Mouse (Mus musculus) monocyte, adult 5-6 weeks (primary cell): ENCODE results near the gene Tmem217. TPM values are rescaled to one million over a fixed set of nuclear protein-coding genes. Genes with fewer than 3 reads are reported as not detected.
"Not testable (repeated sequence)": the region's sequence is repeated elsewhere in the genome, so short reads cannot be mapped to it uniquely, and the experiment has no call there.

Source experiments
- ATAC-seq: fragments of 153-309, 156-312 bp; replicated peaks from 2 replicates; pipeline ENCODE4 v1.8.0; 2017; ENCODE audit warnings: mild to moderate bottlenecking; ENCODE audit not compliant: low TSS enrichment, insufficient number of reproducible peaks, severe bottlenecking, poor library complexity, low FRiP score
- total RNA-seq: library from RNA; stranded (forward); fragments of 200-1000, 200-491, 200-594 nt; gene quantifications from 3 replicates; pipeline ENCODE4 v1.2.3, GENCODE M21; 2017

Gene Tmem217
- total RNA-seq, 1 experiment from 2014 or later, result not detected

DNA sequence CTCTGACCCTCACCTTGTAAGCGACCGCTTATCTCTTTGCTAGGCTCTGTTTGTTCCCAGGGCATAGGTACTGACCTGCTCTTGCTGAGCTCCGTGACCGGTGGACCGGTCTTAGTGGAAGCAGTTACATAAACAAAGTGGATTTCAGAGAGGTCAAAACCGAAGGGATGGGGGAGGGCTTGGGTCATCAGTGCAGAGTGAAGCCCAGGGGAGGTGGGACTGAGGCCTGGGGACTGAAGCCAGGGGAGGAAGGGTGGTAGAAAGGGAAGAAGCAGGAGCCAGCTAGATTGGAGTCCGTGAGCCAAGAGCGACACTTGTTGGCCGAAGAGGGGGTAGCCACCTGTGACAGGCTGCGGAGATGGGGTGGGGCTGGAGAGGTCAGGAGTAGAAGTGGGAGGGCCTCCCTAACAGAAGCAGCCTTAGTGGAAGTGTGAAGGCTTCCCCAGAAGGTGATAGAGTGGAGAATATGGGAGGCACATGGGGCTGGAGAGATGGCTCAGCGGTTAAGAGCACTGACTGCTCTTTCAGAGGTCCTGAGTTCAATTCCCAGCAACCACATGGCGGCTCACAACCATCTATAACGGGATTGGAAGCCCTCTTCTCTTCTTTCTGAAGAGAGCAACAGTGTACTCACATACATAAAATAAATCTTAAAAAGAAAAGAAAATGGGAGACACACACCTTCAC lies 39.0 kb downstream of the Tmem217 start:
- ATAC-seq, result peak; percentile 75

DNA sequence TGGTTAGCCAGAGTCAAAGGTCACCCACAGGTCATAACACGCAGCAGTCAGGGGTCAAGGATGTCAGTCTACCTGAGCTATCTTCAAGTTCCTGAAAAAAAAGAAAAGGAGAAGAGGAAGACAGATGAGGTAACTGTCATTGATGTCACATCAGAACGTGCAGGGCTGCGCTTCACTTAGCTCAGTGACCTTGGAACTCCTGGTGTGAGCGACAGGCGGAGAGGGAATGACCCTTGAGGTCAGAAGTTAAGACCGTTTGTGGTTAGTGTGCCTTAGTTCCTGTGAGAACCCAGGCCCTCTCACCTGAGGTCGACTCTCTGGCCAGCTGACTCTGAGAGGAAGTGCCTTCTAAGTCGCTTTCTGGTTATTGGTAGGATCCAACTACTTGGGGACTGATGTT lies 41.5 kb downstream of the Tmem217 start:
- ATAC-seq, result peak; percentile 63

DNA sequence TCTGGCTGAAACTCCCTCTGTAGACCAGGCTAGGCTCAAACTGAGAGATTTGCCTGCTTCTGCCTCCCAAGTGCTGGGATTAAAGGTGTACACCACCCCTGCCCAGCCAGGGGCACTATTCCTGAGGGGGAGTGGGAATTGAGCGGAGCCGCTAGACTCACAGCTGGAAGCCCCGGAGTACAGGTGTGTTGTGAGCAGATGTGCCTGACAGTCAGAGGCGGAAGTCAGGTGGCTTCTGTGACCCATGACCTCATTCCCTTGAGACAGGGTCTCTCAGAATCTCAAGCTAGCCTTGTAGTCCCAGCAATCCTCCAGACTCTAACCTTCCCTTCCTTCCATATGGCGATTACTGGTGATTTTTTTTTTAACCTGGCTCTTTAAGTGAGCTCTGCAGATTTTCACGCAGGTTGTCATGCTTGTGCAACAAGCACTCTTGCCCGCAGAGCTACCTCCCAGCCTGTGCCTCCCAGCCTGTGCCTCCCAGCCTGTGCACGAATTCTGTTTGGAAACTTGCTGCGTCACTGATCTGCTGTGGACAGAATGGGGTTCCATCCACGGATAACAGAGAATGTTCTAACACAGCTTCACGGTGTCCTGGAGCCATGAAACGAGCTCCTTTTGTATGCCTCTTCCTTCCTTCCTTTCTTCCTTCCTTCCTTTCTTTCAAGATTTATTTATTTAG lies 43.1 kb downstream of the Tmem217 start:
- ATAC-seq, result no peak

DNA sequence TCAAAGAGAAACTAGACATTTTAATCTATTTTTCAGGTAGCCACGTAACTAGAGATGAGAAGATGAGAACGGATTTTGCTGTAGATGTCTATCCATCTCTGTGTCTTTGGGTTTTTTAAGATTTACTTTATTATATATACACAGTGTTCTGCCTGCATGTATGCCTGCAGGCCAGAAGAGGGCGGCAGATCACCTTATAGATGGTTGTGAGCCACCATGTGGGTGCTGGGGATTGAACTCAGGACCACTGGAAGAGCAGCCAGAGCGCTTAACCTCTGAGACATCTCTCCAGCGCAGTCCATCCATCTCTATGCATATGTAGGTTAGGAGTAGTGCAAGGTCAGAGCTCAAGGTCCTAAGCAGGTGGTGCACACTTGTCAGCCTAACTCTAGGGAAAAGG lies 48.5 kb downstream of the Tmem217 start:
- no peak for ATAC-seq

DNA sequence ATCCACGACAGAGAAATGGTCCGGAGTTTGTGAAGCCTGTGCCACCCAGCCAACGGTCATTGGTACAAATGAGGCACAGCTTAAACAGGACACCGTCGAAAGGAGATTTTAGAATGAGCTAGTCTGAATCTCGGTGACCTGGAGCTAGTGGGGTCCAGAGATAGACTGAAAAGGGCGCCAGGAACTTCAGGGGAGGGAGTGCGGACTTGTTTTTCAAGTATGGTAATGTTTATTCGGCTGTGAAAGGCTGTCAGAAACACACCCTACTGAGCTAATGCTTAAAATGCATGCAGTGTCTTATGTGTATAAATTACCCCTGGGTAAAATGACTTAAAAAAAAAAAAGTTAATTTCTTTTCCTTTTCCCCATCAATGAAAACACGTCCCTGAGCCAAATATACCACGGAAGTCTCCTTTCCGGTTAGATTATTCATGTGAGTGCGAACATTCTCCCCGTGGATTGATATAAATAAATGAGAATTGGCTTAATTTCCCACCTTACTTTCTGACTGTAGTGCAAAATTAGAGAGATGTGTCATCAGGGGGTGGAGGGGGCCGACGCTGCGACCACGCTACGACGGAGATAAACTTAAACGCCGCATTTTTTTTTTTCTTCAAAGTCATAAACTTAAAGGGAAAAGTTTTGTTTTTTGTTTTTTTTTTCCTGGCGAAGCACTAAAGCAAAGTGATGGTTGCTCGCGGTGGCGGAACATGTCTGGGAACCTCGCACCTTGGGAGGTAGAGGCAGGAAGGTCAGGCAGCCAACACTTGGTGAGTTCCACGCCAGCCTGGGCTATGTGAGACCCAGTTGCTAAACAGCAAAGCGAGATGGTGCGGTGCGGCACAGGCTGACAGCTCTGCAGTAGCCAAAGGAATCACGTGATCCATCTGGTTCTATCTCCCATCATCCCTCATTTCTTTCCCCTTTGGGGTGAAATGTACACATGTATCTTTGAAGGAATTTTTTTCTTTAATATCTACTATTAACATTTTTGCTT lies 49.2 kb downstream of the Tmem217 start:
- no peak for ATAC-seq

DNA sequence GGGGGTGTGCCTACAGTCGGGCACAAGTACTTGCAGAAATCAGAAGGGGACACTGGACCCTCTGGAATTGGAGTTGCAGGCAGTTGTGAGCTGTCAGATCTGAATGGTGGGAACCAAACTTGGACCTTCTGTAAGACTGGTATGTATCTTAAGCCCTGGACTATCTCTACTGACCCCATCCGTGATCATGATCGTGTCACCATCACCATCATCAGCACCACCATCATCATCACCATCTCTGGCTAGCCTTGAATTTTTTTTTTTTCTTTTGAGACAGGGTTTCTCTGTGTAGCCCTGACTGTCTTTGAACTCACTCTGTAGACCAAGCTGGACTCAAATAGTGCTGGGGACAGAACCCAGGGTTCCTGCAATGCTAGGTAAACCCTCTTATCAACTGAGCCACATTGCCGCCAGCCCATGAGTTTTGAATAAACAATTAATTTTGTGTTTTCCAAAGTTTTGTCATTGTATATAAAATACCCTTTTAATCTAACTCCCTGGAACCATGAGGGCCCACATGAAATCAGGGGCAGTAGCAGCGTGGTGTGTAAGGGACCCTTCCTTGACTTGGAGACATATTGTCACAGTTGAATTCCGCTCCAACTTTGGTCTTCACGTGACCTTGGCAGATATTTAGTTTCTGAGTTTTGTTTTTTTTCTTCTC lies 50.0 kb downstream of the Tmem217 start:
- ATAC-seq, result no peak

DNA sequence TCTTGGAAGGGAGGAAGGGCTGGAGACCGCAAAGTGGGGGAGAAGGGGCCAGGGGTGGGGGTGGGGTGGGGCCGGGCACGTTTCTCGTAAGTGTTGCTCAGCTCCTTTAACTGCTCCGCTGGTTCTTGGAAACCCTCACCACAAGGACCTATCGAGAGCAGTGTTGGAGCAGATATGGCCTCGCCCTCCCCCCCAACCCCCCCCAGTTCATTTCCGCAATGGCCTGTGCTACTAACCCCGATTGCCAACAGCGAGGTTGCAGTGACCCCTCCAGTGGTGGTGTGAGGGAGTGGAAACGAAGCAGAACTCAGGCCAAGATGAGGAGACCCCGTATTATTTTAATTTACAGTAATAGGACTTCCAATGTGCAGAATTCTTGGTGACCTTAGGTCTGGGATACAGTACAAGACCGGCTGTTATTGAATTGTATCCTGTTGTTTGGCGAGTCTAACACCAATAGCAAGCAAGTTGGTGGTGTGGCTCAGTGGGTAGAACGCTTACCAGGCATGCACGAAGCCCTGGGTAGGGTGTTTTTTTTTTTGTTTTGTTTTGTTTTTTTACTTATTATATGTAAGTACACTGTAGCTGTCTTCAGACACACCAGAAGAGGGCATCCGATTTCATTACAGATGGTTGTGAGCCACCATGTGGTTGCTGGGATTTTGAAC lies 51.2 kb downstream of the Tmem217 start:
- ATAC-seq, result peak; percentile 19; the same call in 1 of the 2 replicates

DNA sequence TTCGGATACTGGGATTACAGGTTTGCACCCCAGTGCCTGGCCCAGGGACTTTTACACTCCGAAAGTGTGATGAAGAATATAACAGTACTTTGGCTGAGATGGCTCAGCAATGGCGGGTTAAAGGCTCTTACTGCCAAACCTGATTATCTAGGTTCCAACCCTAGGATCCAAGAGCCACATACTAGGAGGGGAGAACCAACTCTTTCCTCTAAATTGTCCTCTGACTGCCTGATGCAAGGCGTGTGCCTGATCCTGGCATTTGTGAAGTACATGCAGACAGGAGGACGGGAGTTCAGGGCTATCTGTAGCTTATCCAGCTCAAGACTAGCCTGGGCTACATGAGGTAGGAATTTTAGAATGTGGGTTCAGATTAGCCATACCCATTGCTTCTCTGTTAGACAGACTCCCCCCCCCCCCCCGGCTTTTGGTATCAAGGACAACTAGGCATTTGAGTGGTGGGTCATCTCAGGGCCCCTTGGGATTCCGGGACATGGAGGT lies 51.9 kb downstream of the Tmem217 start:
- ATAC-seq, result no peak

DNA sequence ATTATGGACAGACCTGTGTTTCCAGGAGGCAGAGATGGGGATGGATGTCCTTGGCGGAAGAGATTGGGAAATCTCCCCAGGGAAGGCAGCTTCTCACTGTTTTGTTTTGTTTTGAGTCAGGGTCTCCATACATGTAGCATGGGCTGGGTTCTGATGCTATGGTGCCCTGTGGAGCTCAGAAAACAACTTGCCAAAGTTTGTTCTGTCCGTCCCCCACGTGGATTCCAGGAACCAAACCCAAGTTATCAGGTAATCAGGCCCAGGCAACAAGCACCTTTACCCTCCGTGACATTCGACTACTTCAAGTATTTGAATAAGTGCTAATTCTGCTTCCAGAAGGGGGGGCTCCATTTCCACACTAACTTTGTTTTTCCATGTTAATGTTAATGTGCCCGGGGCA lies 52.7 kb downstream of the Tmem217 start:
- no peak for ATAC-seq

DNA sequence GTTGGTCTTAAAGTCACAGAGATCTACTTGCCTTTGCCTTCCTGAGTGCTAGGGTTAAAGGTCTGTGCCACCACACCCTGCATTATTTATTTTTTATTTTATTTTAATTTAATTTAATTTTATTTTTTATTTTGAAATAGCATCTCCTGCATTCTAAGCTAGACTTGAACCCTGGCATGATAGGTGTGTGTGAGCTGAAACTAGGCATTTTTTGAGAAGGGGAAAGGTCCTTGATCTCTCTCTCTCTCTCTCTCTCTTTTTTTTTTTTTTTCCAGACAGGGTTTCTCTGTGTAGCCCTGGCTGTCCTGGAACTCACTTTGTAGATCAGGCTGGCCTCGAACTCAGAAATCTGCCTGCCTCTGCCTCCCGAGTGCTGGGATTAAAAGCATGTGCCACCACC lies 53.2 kb downstream of the Tmem217 start:
- ATAC-seq, result not testable (repeated sequence)

DNA sequence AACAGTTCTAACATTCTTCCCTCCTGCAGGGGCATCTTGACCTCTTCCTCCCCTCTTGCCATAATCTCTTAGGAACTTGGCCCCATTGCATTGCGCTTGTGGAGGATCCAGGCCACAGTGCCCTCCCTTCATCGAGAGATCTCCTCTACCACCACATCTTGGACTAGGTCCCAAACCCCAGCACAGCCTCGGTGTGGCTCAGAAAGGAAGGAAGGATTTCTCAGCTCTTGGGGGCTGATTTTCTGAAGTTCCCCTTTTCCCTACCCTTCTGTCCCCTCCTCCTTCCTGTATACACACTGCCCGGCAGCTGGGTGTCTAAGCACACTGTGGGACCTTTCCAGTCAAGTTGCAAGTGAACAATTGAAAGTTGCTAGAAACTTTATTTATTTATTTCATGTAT lies 54.2 kb downstream of the Tmem217 start:
- ATAC-seq, result peak; percentile 55

DNA sequence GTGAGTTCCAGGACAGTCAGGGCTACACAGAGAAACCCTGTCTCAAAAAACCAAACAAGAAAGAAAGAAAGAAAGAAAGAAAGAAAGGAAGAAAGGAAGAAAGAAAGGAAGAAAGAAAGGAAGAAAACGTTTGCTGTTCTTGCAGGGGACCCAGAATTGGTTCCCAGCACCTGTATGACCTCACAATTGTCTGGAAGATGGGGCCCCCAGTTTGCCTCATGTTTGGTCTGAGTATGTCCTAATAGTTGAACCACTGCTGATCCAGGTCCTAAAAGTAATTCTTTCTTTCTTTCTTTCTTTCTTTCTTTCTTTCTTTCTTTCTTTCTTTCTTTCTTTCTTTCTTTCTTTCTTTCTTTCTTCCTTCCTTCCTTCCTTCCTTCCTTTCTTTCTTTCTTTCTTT lies 54.7 kb downstream of the Tmem217 start:
- ATAC-seq, result not testable (repeated sequence)

DNA sequence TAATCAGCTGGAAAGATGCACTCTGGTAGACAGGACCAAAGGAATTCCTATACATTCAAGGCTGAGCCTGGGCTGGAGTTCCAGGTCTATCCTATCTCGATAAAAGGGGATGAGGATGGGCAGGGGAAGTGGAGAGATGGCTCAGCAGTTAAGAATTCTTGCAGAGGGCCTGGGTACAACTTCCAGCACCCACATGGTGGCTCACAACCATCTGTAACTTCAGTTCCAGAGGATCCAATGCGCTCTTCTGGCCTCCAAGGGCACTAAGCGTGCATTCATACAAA lies 55.2 kb downstream of the Tmem217 start:
- no peak for ATAC-seq

DNA sequence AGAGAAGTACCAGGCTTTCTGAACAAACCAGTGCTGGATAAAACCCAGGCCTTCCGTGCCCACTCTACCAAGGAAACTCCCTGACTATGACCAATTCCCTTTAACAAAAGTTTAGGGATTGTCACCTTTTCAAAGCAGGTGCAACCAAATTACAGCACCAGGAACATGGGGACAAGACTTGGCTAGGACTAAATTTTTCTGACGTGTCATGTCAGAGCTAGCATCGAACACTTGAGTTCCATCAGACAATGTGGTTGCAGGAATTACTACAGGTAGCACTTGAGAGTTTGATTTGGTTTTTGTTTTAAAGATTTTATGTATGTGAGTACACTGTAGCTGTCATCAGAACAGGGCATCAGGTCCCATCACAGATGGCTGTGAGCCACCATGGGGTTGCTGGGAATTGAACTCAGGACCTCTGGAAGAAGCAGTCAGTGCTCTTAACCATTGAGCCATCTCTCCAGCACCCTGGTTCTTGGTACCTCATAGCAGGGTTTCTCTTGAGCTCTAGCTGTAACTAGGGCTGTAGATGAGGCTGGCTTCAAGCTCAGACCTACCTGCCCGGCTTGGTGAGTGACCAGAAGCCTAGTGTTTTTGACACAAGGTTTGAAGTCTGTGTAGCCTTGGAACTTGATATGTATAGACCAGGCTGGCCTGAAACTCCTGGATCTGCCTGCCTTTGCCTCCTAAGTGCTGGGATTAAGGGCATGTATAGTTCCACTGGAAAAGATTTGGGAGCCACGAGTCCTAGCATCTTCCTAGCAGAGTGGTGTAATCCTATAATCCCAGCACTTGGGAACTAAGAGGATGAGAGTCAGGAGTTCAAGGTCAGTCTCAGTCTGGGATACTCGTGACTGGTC lies 55.7 kb downstream of the Tmem217 start:
- ATAC-seq, result no peak

DNA sequence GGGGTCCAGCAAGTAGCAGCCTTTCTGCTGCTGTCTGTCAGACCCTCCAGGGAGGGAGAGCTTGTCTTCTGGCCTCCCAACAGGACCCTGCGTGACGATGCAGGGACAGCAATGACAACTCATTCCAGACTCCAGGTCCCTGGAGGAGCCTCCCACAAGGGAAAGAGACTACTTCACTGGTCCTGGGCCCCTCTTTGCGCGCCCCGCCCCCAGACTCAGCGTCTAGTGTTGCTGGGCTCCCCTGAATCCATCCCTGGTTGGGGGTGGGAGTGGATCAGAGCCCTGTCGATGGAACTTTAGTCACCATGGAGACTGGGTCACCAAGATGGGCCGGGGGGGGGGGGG lies 57.5 kb downstream of the Tmem217 start:
- no peak for ATAC-seq

DNA sequence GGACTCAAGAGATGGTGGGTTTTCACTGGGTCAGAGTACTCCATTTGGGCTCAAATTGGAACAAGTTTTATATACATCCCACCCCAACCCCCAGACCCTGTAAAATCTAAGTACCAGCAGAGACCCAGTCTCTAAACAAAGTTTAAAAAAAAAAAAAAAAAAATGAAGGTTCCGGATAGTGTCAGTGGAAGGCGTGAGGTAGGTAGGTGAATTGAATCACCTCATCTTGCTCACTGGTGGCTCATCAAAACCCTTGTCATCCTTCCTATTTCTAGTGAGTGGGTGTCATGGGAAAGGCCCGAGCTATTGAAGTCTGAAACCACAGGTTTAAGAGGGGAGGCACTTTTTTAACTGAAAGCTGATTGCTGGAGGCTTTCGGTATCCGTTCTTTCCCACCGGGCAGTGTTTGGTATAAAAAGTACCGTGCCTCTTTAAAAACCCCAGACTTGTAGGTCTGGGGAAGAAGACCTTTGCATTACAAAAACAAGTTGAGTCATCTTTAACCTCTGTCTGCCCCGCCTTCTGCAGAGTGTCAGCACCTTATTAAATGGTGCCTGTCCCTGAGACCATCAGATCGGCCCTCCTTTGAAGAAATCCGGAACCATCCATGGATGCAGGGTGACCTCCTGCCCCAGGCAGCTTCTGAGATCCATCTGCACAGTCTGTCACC lies 58.0 kb downstream of the Tmem217 start:
- ATAC-seq, result peak; percentile 12; the same call in 1 of the 2 replicates

DNA sequence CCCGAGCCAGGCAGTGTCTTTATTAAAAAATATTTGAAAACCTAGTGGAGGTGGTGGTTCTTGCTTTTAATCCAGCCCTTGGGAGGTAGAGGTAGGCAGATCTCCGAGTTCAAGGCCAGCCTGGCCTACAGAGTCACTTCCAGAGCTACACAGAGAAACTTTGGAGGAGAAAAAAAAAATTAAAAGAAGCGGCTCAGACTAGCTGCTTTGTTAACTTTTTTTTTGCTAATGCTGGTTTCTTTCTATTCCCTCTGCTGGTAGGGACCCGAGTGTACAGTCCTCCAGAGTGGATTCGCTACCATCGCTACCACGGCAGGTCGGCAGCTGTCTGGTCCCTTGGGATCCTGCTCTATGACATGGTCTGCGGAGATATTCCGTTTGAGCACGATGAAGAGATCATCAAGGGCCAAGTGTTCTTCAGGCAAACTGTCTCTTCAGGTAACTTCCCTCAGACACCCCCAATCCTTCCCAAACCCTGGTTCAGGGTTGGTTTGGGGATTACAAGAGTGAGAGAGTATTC lies 58.7 kb downstream of the Tmem217 start:
- ATAC-seq, result no peak
